Mouse (Mus musculus): ENCODE data around the gene Crygf.

GRCm38 (mm10) chr1:65930055-65930454 is 3.7 kb downstream of the Crygf start:
- TF ChIP-seq CTCF (IDR thresholded peaks at IDR 0.05; ENCODE audit: insufficient read depth, low read length), result no peak
- TF ChIP-seq POLR2A (IDR thresholded peaks at IDR 0.05; ENCODE audit: borderline replicate concordance, extremely low read depth, low read depth, low read length), result no peak
